Mouse (Mus musculus) ovary, adult 10 weeks (tissue): ENCODE results near the gene Efna5. TPM values are rescaled to one million over a fixed set of nuclear protein-coding genes. Genes with fewer than 3 reads are reported as not detected.

Source experiments
- polyA plus RNA-seq: library from polyadenylated mRNA; stranded (reverse); fragments of 350-450 nt; fragmentation: Illumina TruSeq; extraction: RNeasy Lipid Tissue Mini Kit (QIAGEN cat#74804); gene quantifications from one replicate; pipeline ENCODE4 v1.2.3, GENCODE M21; 2014

The Efna5 gene
- 17.8 TPM for polyA plus RNA-seq

DNA sequence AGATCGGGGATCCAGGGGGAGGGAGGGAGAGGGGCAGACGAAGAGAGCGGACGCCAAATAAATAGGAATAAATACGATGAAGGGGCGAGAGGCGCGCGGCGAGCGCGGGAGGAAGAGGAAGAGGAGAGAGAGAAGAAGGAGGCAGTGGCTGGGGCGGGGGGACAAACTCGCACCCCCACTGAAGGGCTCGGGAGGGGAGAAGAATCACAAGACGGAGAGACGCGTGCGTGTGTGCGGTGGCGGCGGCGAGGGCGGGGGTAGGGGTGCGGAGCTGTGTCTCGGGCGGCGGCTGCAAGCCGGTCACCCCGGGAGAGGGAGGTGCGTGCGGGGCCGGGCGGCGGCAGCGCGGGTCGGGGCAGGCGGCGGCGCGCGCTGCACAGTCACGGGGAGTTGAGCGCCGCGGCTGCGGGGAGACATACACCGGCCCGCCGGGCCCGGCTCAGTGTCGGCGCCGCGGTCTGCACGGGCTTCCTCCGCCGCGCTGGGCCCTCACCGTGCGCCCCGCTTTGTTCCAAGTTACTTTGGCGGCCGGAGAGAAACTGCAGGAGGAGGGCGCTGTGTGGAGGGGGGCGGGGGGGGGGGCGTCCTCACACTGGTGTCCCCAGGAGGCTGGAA lies at the start of gene Efna5:
TSS of gene Efna5 (minus strand) at position 142 of the 615 bp plus-strand sequence.

